Mouse (Mus musculus) embryonic facial prominence, embryonic 15.5 days (tissue): ENCODE measurements around the gene Klf13. TPM values are rescaled to one million over a fixed set of nuclear protein-coding genes. Genes with fewer than 3 reads are reported as not detected.

Experiments
- ATAC-seq: fragments of 200-750 bp; cut with Nextera tagmentation; 2 replicates; pipeline ENCODE4 v1.8.0; 2017; ENCODE audit warnings: low read depth, moderate TSS enrichment; ENCODE audit not compliant: insufficient number of reproducible peaks, low FRiP score, low TSS enrichment
- H3K27ac ChIP-seq: fragments of 300-500 bp; sonication (generic); replicated peaks from 2 replicates; pipeline ENCODE4 v1.5.1; 2015; ENCODE audit warnings: mild to moderate bottlenecking, inconsistent platforms
- H3K27me3 ChIP-seq: fragments of 300-500 bp; sonication (generic); 2 replicates; pipeline ENCODE4 v1.6.1; 2015; ENCODE audit warnings: inconsistent platforms
- H3K36me3 ChIP-seq: fragments of 300-500 bp; sonication (generic); 2 replicates; pipeline ENCODE4 v1.6.1; 2015; ENCODE audit warnings: mild to moderate bottlenecking, inconsistent platforms
- H3K4me1 ChIP-seq: fragments of 300-500 bp; sonication (generic); 2 replicates; pipeline ENCODE4 v1.6.1; 2015; ENCODE audit warnings: inconsistent platforms
- H3K4me2 ChIP-seq: fragments of 300-500 bp; sonication (generic); replicated peaks from 2 replicates; pipeline ENCODE4 v1.6.1; 2015; ENCODE audit warnings: mild to moderate bottlenecking, inconsistent platforms
- H3K4me3 ChIP-seq: fragments of 300-500 bp; sonication (generic); replicated peaks from 2 replicates; pipeline ENCODE4 v1.5.1; 2015; ENCODE audit warnings: mild to moderate bottlenecking, inconsistent platforms
- H3K9ac ChIP-seq: fragments of 300-500 bp; sonication (generic); 2 replicates; pipeline ENCODE4 v1.6.1; 2015; ENCODE audit warnings: inconsistent platforms
- H3K9me3 ChIP-seq: fragments of 300-500 bp; sonication (generic); replicated peaks from 2 replicates; pipeline ENCODE4 v1.6.1; 2016; ENCODE audit warnings: inconsistent platforms
- WGBS: fragments of 180-500 bp; shearing (Covaris S2); methylation state at CpG from one replicate; pipeline ENCODE4 v1.1.7; 2015; 5-methylcytosine and 5-hydroxymethylcytosine counted together
- polyA plus RNA-seq: library from polyadenylated mRNA; unstranded; fragments of >200 nt; fragmentation: Nextera tagmentation; extraction: Ambion mirVana; gene quantifications from 2 replicates; pipeline ENCODE4 v1.2.1, GENCODE M21; 2015

The Klf13 gene
- polyA plus RNA-seq, 1 experiment from 2014 or later: 39.9 TPM

GRCm38 (mm10) chr7:63901942-63902341 lies 36.8 kb downstream of the Klf13 start:
- H3K4me3 ChIP-seq: no peak overlapping the region
- no peaks in the 10 kb centered on the region for H3K9me3 ChIP-seq
- WGBS: 67% methylated on average over 3 of the region's 3 CpGs
- H3K9ac ChIP-seq: no peak overlapping the region
- ATAC-seq: no peak
- peaks cover 39% of the 10 kb centered on the region for H3K4me1 ChIP-seq
- no peak overlapping the region for H3K4me2 ChIP-seq
- no peaks in the 10 kb centered on the region for H3K27me3 ChIP-seq
- no peaks in the 10 kb centered on the region for H3K36me3 ChIP-seq
- H3K27ac ChIP-seq: no peak overlapping the region

GRCm38 (mm10) chr7:63901346-63901745 lies 37.4 kb downstream of the Klf13 start:
- H3K4me2 ChIP-seq: no peak overlapping the region

GRCm38 (mm10) chr7:63900411-63900810 lies 38.3 kb downstream of the Klf13 start:
- Histone ChIP-seq H3K36me3 (no peaks in the 10 kb centered on the region), H3K9me3 (no peaks in the 10 kb centered on the region), H3K4me1 (peaks cover 48% of the 10 kb centered on the region), H3K27ac (no peak overlapping the region), H3K9ac (no peak overlapping the region), H3K27me3 (no peaks in the 10 kb centered on the region), H3K4me3 (no peak overlapping the region), H3K4me2 (no peak overlapping the region)
- no peak for ATAC-seq
- 88% methylated on average over 2 of the region's 2 CpGs for WGBS

More at GRCm38 (mm10) chr7:63901346-63901745, 37.4 kb downstream of the Klf13 start:
- no peak for ATAC-seq
- H3K27ac ChIP-seq: no peak overlapping the region
- peaks cover 45% of the 10 kb centered on the region for H3K4me1 ChIP-seq
- H3K9me3 ChIP-seq: no peaks in the 10 kb centered on the region
- no peak overlapping the region for H3K9ac ChIP-seq
- no peaks in the 10 kb centered on the region for H3K36me3 ChIP-seq
- 66% methylated on average over 11 of the region's 11 CpGs for WGBS
- H3K27me3 ChIP-seq: no peaks in the 10 kb centered on the region
- no peak overlapping the region for H3K4me3 ChIP-seq

- Histone ChIP-seq H3K4me1 (peaks cover 45% of the 10 kb centered on the region), H3K27me3 (no peaks in the 10 kb centered on the region)
Observed at GRCm38 (mm10) chr7:63899925-63900324, 38.8 kb downstream of the Klf13 start.

GRCm38 (mm10) chr7:63898201-63898600 lies 40.5 kb downstream of the Klf13 start:
- no peaks in the 10 kb centered on the region for H3K27me3 ChIP-seq
- WGBS: 87% methylated on average over 6 of the region's 6 CpGs
- no peak overlapping the region for H3K4me3 ChIP-seq
- H3K36me3 ChIP-seq: no peaks in the 10 kb centered on the region
- peaks cover 38% of the 10 kb centered on the region for H3K4me1 ChIP-seq
- no peaks in the 10 kb centered on the region for H3K9me3 ChIP-seq
- H3K4me2 ChIP-seq: no peak overlapping the region
- no peak overlapping the region for H3K27ac ChIP-seq
- H3K9ac ChIP-seq: no peak overlapping the region
- ATAC-seq: no peak

More at GRCm38 (mm10) chr7:63899925-63900324, 38.8 kb downstream of the Klf13 start:
- WGBS: 85% methylated on average over 8 of the region's 8 CpGs
- Histone ChIP-seq H3K4me3 (no peak overlapping the region), H3K9me3 (no peaks in the 10 kb centered on the region), H3K9ac (no peak overlapping the region), H3K4me2 (no peak overlapping the region), H3K36me3 (no peaks in the 10 kb centered on the region), H3K27ac (no peak overlapping the region)
- no peak for ATAC-seq

GRCm38 (mm10) chr7:63897655-63898054 lies 41.1 kb downstream of the Klf13 start:
- Histone ChIP-seq H3K4me2 (peak overlapping the region; percentile 70), H3K9ac (no peak overlapping the region), H3K4me3 (no peak overlapping the region), H3K9me3 (no peaks in the 10 kb centered on the region), H3K4me1 (peaks cover 32% of the 10 kb centered on the region), H3K27me3 (no peaks in the 10 kb centered on the region), H3K27ac (peak overlapping the region; percentile 81), H3K36me3 (no peaks in the 10 kb centered on the region)
- no peak for ATAC-seq
- WGBS: 39% methylated on average over 3 of the region's 3 CpGs

GRCm38 (mm10) chr7:63896968-63897468 lies 41.7 kb downstream of the Klf13 start:
- Histone ChIP-seq H3K27ac (peak overlapping the region; percentile 81), H3K9ac (no peak overlapping the region), H3K4me3 (peak overlapping the region; percentile 36), H3K36me3 (no peaks in the 10 kb centered on the region), H3K9me3 (no peaks in the 10 kb centered on the region), H3K4me1 (peaks cover 32% of the 10 kb centered on the region), H3K27me3 (no peaks in the 10 kb centered on the region), H3K4me2 (peak overlapping the region; percentile 70)
- 1% methylated on average over 22 of the region's 22 CpGs for WGBS
- peak; percentile 83 for ATAC-seq

- Histone ChIP-seq H3K4me1 (peaks cover 26% of the 10 kb centered on the region), H3K27me3 (no peaks in the 10 kb centered on the region), H3K9me3 (no peaks in the 10 kb centered on the region), H3K4me2 (peak overlapping the region; percentile 70), H3K4me3 (peak overlapping the region; percentile 36), H3K9ac (peak overlapping the region; percentile 18; the same call in 1 of the 2 replicates), H3K27ac (peak overlapping the region; percentile 81), H3K36me3 (no peaks in the 10 kb centered on the region)
- 0 out of 2 replicates have a peak, but pooled peaks have one; percentile 11 for ATAC-seq
- 18% methylated on average over 17 of the region's 17 CpGs for WGBS
Observed at GRCm38 (mm10) chr7:63896276-63896967, 42.3 kb downstream of the Klf13 start.

- no peaks in the 10 kb centered on the region for H3K27me3 ChIP-seq
- H3K9me3 ChIP-seq: no peaks in the 10 kb centered on the region
- no peak for ATAC-seq
- H3K9ac ChIP-seq: no peak overlapping the region
- no peak overlapping the region for H3K4me3 ChIP-seq
- no peak overlapping the region for H3K4me2 ChIP-seq
- WGBS: 87% methylated on average over 3 of the region's 3 CpGs
- H3K27ac ChIP-seq: 0 out of 2 replicates have a peak overlapping the region, but pooled peaks have one; percentile 7
- peaks cover 24% of the 10 kb centered on the region for H3K4me1 ChIP-seq
- peaks cover 6% of the 10 kb centered on the region for H3K36me3 ChIP-seq
Observed at GRCm38 (mm10) chr7:63895223-63895622, 43.5 kb downstream of the Klf13 start.

GRCm38 (mm10) chr7:63894662-63895061 lies 44.1 kb downstream of the Klf13 start:
- H3K27me3 ChIP-seq: no peaks in the 10 kb centered on the region
- H3K27ac ChIP-seq: no peak overlapping the region
- H3K9me3 ChIP-seq: no peaks in the 10 kb centered on the region
- no peak overlapping the region for H3K9ac ChIP-seq
- H3K36me3 ChIP-seq: peaks cover 11% of the 10 kb centered on the region
- 82% methylated on average over 4 of the region's 4 CpGs for WGBS
- no peak overlapping the region for H3K4me3 ChIP-seq
- ATAC-seq: no peak
- no peak overlapping the region for H3K4me2 ChIP-seq
- peaks cover 24% of the 10 kb centered on the region for H3K4me1 ChIP-seq

- Histone ChIP-seq H3K9me3 (no peaks in the 10 kb centered on the region), H3K9ac (no peak overlapping the region; the same call in 1 of the 2 replicates), H3K4me1 (peaks cover 33% of the 10 kb centered on the region), H3K27ac (no peak overlapping the region), H3K4me3 (no peak overlapping the region), H3K36me3 (peaks cover 15% of the 10 kb centered on the region), H3K4me2 (no peak overlapping the region), H3K27me3 (no peaks in the 10 kb centered on the region)
- no peak for ATAC-seq
- WGBS: 57% methylated on average over 4 of the region's 4 CpGs
Observed at GRCm38 (mm10) chr7:63893729-63894128, 45.0 kb downstream of the Klf13 start.
